Comparison of ENCODE assay signal across 13 mouse cellular contexts in the genomic region with DNA sequence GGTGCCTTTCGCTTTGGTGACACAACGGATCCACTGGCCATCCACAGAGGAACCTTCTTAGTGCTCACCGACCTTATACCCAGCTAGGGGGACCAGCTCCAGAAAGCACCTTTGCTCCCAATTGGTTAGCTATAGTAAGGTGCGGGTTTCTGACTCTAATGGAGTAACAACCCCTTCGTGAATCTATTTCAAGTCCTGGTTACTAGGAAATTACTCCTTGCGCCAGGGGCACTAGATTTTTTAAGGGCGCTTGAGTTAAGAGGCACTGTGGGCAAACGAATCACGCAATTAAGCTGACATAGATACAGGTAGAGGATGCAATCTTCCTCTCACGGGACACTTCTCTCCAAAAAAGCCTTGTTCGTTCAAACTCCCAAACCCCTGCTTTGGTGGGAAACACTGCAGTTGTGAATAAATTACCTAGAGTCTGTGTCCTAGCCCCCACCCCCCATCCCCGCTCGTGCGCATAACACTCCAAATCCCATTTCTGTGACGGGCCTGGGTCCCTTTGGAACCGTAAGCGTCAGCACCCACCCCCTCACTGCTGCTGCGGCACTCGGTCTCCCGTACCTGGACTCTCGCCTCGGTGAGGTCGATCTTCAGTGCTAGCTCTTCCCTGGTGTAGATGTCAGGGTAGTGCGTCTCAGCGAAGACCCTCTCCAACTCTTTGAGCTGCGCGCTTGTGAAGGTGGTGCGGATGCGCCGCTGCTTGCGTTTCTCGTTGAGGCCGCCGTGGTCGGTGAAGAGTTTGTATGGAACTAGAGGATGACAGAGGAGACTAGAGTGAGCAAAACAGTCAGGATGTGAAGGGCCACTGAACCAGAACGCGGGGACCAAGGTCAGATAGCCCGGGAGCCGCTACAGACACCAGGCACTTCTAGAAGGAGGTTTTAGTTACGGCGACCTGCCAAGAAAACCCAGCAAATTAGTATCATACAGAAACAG. TPM values are rescaled to one million over a fixed set of nuclear protein-coding genes. Genes with fewer than 3 reads are reported as not detected.
DNase-seq lines count a peak whose midpoint lies in the region; ATAC-seq lines count a peak whose summit lies in the region.
"Had no signal": no experiment of that assay in that cellular context is flagged by ENCODE, and none has a peak within 500 bp of the region (broad histone marks: within the 10 kb centered on the region; RNA-seq: fewer than 3 reads in every experiment).

No protein-coding gene starts in this region.

- no peaks in the 10 kb centered on the region for H3K36me3 ChIP-seq in heart, embryonic 10.5 days
- no peaks in the 10 kb centered on the region for H3K36me3 ChIP-seq in neural tube, embryonic 15.5 days
- H3K36me3 ChIP-seq in hindbrain, embryonic 14.5 days (replicated peaks; ENCODE audit: control insufficient read depth, insufficient read depth): no peaks in the 10 kb centered on the region
- no peaks in the 10 kb centered on the region for H3K36me3 ChIP-seq in stomach, embryonic 16.5 days (ENCODE audit: control insufficient read depth, insufficient read depth, low read length)
- H3K36me3 ChIP-seq in liver, embryonic 12.5 days: no peaks in the 10 kb centered on the region
- H3K36me3 ChIP-seq: embryonic facial prominence, embryonic 13.5 days; heart, embryonic 13.5 days had no signal

- no peaks in the 10 kb centered on the region for H3K9me3 ChIP-seq in heart, embryonic 10.5 days
- no peaks in the 10 kb centered on the region for H3K9me3 ChIP-seq in neural tube, embryonic 15.5 days (replicated peaks)
- H3K9me3 ChIP-seq in hindbrain, embryonic 14.5 days (ENCODE audit: control insufficient read depth, low read length): no peaks in the 10 kb centered on the region
- no peaks in the 10 kb centered on the region for H3K9me3 ChIP-seq in stomach, embryonic 16.5 days (replicated peaks; ENCODE audit: control insufficient read depth, low read length)
- H3K9me3 ChIP-seq in liver, embryonic 12.5 days (replicated peaks): no peaks in the 10 kb centered on the region
- H3K9me3 ChIP-seq: embryonic facial prominence, embryonic 13.5 days; heart, embryonic 13.5 days had no signal

- H3K4me1 ChIP-seq in heart, embryonic 10.5 days: peaks cover 11% of the 10 kb centered on the region
- peaks cover 8% of the 10 kb centered on the region for H3K4me1 ChIP-seq in neural tube, embryonic 15.5 days
- no peaks in the 10 kb centered on the region for H3K4me1 ChIP-seq in hindbrain, embryonic 14.5 days (replicated peaks; ENCODE audit: control insufficient read depth, insufficient read depth, low read length)
- H3K4me1 ChIP-seq in stomach, embryonic 16.5 days (ENCODE audit: control insufficient read depth, insufficient read depth, low read length): peaks cover 2% of the 10 kb centered on the region; the same call in 1 of the 2 replicates
- H3K4me1 ChIP-seq in liver, embryonic 12.5 days: peaks cover 8% of the 10 kb centered on the region; the same call in 1 of the 2 replicates

- no peak overlapping the region for H3K9ac ChIP-seq in neural tube, embryonic 15.5 days (replicated peaks)
- peak overlapping the region; percentile 18 for H3K9ac ChIP-seq in hindbrain, embryonic 14.5 days
- H3K9ac ChIP-seq in stomach, embryonic 16.5 days (ENCODE audit: low read length): no peak overlapping the region
- H3K9ac ChIP-seq in liver, embryonic 12.5 days: no peak overlapping the region
- H3K9ac ChIP-seq: embryonic facial prominence, embryonic 13.5 days; heart, embryonic 13.5 days had no signal

- H3K4me3 ChIP-seq in heart, embryonic 10.5 days: no peak overlapping the region
- no peak overlapping the region for H3K4me3 ChIP-seq in neural tube, embryonic 15.5 days (replicated peaks)
- peak overlapping the region; percentile 28 for H3K4me3 ChIP-seq in hindbrain, embryonic 14.5 days (replicated peaks; ENCODE audit: low read length)
- peak overlapping the region; percentile 16 for H3K4me3 ChIP-seq in stomach, embryonic 16.5 days (replicated peaks; ENCODE audit: low read length)
- no peak overlapping the region for H3K4me3 ChIP-seq in liver, embryonic 12.5 days

- peak; percentile 78 for DNase-seq in heart, embryonic 10.5 days (ENCODE audit: low spot score)
- DNase-seq in heart, adult 11 months: no peak
- peak; percentile 67 for DNase-seq in neural tube, embryonic 10.5 days (ENCODE audit: extremely low spot score, low spot score)
- no peak for DNase-seq in hindbrain, embryonic 14.5 days (ENCODE audit: low spot score)

- no peak overlapping the region for H3K4me2 ChIP-seq in neural tube, embryonic 15.5 days
- H3K4me2 ChIP-seq in hindbrain, embryonic 14.5 days (replicated peaks): no peak overlapping the region
- no peak overlapping the region for H3K4me2 ChIP-seq in stomach, embryonic 16.5 days (ENCODE audit: low read depth, low read length)
- no peak overlapping the region for H3K4me2 ChIP-seq in liver, embryonic 12.5 days

- ATAC-seq in neural tube, embryonic 15.5 days (ENCODE audit: low FRiP score): no peak
- ATAC-seq in hindbrain, embryonic 14.5 days (ENCODE audit: low FRiP score): no peak
- no peak for ATAC-seq in stomach, embryonic 16.5 days (ENCODE audit: insufficient read depth, low FRiP score)
- no peak for ATAC-seq in granulocyte monocyte progenitor cell, adult 5-6 weeks (replicated peaks; ENCODE audit: poor library complexity, severe bottlenecking)
- no peak for ATAC-seq in liver, embryonic 12.5 days

- peaks cover 99% of the 10 kb centered on the region for H3K27me3 ChIP-seq in heart, embryonic 10.5 days (ENCODE audit: insufficient read depth, poor library complexity, severe bottlenecking)
- peaks cover 88% of the 10 kb centered on the region for H3K27me3 ChIP-seq in neural tube, embryonic 15.5 days (replicated peaks)
- H3K27me3 ChIP-seq in hindbrain, embryonic 14.5 days (ENCODE audit: control insufficient read depth, insufficient read depth, low read length): peaks cover 94% of the 10 kb centered on the region
- peaks cover 85% of the 10 kb centered on the region for H3K27me3 ChIP-seq in stomach, embryonic 16.5 days (ENCODE audit: control insufficient read depth, insufficient read depth, low read length)
- H3K27me3 ChIP-seq in liver, embryonic 12.5 days (replicated peaks): peaks cover 95% of the 10 kb centered on the region

- 1% methylated on average over 41 of the region's 41 CpGs for WGBS in heart, embryonic 10.5 days
- 2% methylated on average over 41 of the region's 41 CpGs for whole genome bisulfite sequencing in neural tube, embryonic 15.5 days
- 1% methylated on average over 41 of the region's 41 CpGs for WGBS in hindbrain, embryonic 14.5 days
- 3% methylated on average over 41 of the region's 41 CpGs for WGBS in stomach, embryonic 16.5 days
- 3% methylated on average over 41 of the region's 41 CpGs for WGBS in liver, embryonic 12.5 days (ENCODE audit: insufficient replicate concordance)

- no peak overlapping the region for H3K27ac ChIP-seq in heart, embryonic 10.5 days
- H3K27ac ChIP-seq in neural tube, embryonic 15.5 days (replicated peaks): no peak overlapping the region
- H3K27ac ChIP-seq in hindbrain, embryonic 14.5 days: peak overlapping the region; percentile 65
- H3K27ac ChIP-seq in stomach, embryonic 16.5 days (ENCODE audit: low read length): no peak overlapping the region
- H3K27ac ChIP-seq in liver, embryonic 12.5 days: no peak overlapping the region
- H3K27ac ChIP-seq: embryonic facial prominence, embryonic 13.5 days; heart, embryonic 13.5 days; macrophage had no signal

RNA-seq across cellular contexts. Expression of a gene that starts 1.7 kb away (rescaled TPM):
- polyA plus RNA-seq in heart, embryonic 10.5 days (2016; fragmentation: Nextera tagmentation; extraction: Ambion mirVana): 0.07 and 0.89 TPM in 2 replicates
- 2.6 and 3.6 TPM in 2 replicates for polyA plus RNA-seq in neural tube, embryonic 15.5 days (2015; fragmentation: Nextera tagmentation; extraction: Ambion mirVana)
- polyA plus RNA-seq in hindbrain, embryonic 14.5 days (2014; fragmentation: Nextera tagmentation; extraction: Ambion mirVana): 24.3 and 27.3 TPM in 2 replicates
- polyA plus RNA-seq in stomach, embryonic 16.5 days (2015; fragmentation: Nextera tagmentation; extraction: Ambion mirVana): 11.9 and 12.5 TPM in 2 replicates
- not detected in 2 replicates for total RNA-seq in granulocyte monocyte progenitor cell, adult 5-6 weeks (2014; fragmentation: Nextera tagmentation)
- not detected in 2 replicates for total RNA-seq in granulocyte monocyte progenitor cell, adult 5-6 weeks (2017)
- 0.37 TPM in 1 of 2 replicates, not detected in the other for polyA plus RNA-seq in liver, embryonic 12.5 days (2016; fragmentation: Nextera tagmentation; extraction: Ambion mirVana)
- total RNA-seq: left cerebral cortex, postnatal 25 days had no signal
- polyA plus RNA-seq: macrophage; testis, adult 2 months had no signal

Comparison
In these comparisons a context has a peak if more than half of its experiments do, and no peak if none do; other contexts are left out.
1. DNase-seq: peak in heart, embryonic 10.5 days (single experiment) and neural tube, embryonic 10.5 days (single experiment); none in heart, adult 11 months (single experiment) and hindbrain, embryonic 14.5 days (single experiment).
2. H3K4me3 ChIP-seq: peak in hindbrain, embryonic 14.5 days (single experiment) and stomach, embryonic 16.5 days (single experiment); none in heart, embryonic 10.5 days (single experiment), neural tube, embryonic 15.5 days (single experiment) and liver, embryonic 12.5 days (single experiment).